Mouse (Mus musculus): ENCODE measurements around the gene Tsc22d2. TPM values are rescaled to one million over a fixed set of nuclear protein-coding genes. Genes with fewer than 3 reads are reported as not detected.

Tsc22d2 gene
- polyA plus RNA-seq, 1 experiment from 2014 or later: 16.1 TPM

Other genes with a start within 250 kb of the Tsc22d2 start
- 71.1 and 72.0 TPM in 2 replicates for gene Eif2a, start 111.1 kb downstream of the Tsc22d2 start, polyA plus RNA-seq (2014; fragmentation: Nextera tagmentation; extraction: Ambion mirVana)
- 99.5 and 130 TPM in 2 replicates for gene Serp1, start 111.2 kb downstream of the Tsc22d2 start, polyA plus RNA-seq (2014; fragmentation: Nextera tagmentation; extraction: Ambion mirVana)
- 30.6 and 31.5 TPM in 2 replicates for gene Selenot, start 161.9 kb downstream of the Tsc22d2 start, polyA plus RNA-seq (2014; fragmentation: Nextera tagmentation; extraction: Ambion mirVana)
- gene Erich6, start 222.5 kb downstream of the Tsc22d2 start, polyA plus RNA-seq (2014; fragmentation: Nextera tagmentation; extraction: Ambion mirVana): 0.14 TPM in 1 of 2 replicates, not detected in the other